Mouse (Mus musculus): ENCODE measurements around the gene Cux1. TPM values are rescaled to one million over a fixed set of nuclear protein-coding genes. Genes with fewer than 3 reads are reported as not detected.

Cux1 gene
- total RNA-seq, 2 experiments from 2014 or later = 73.6 to 80.1 TPM

- intact Hi-C loops (cut with DNase I) = loop anchor here (2.0 kb wide), 1 partner anchor 137 kb away; no protein-coding TSS in a partner anchor
- no peak for DNase-seq
Measured at GRCm38 (mm10) chr5:136570171-136570570, 2.9 kb upstream of the Cux1 start.

GRCm38 (mm10) chr5:136568776-136569175 lies 1.5 kb upstream of the Cux1 start:
- intact Hi-C loops (cut with DNase I) = loop anchor here (1.0 to 10.0 kb wide), 3 partner anchors 96 to 288 kb away; no protein-coding TSS in a partner anchor
- peak; percentile 54 to 69 for DNase-seq

- DNase-seq = peak; percentile 8 to 48
- intact Hi-C loops (cut with DNase I) = loop anchor here (1.0 to 10.0 kb wide), 3 partner anchors 96 to 287 kb away; no protein-coding TSS in a partner anchor
Measured at GRCm38 (mm10) chr5:136568026-136568765, 906 bp upstream of the Cux1 start.

GRCm38 (mm10) chr5:136566812-136567175 lies 496 bp downstream of the Cux1 start:
- intact Hi-C loops (cut with DNase I) = loop anchor here (1.0 to 10.0 kb wide), 2 partner anchors 57 to 172 kb away; no protein-coding TSS in a partner anchor
- DNase-seq = no peak

DNA sequence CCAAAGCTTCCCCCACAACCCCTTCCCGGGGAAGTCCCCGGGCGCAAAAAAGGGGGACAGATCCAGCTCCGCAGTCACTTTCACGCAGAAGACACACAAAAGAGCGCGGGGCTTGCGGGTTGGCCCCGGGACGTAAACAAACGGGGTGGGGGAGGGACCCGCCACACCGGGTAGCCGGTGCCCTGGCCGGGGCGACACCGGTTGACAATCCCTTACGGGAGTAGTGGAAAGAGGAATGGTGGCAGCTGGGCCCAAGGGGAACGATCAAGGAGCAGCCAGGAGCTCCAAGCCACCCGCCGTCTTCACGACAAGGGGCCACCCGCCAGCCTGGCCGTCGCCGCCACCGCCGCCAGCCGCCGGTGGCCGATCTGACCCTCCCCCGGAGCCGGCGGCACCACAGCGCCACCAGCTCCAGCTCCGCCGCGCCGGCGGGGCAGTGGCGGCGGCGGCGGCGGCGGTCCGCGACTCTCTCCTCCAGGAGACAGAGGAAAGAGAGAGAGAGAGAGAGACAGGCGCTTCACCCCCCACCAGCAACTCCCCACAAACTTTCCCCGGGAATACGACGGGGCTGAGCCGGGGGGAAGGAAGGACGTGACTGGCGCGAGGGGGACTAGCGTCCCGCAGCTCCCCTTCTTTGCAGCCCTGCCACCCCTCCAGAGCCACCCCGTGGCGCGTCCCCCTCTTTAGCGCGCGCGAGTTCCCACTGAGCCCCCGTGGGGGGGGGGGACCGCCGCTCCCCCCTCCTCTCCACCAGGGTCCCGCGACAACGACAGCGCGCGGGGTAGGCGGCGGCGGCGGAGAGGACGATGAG lies 1.1 kb downstream of the Cux1 start:
- intact Hi-C loops (cut with DNase I) = loop anchor here (10.0 kb wide), 1 partner anchor 171 kb away; no protein-coding TSS in a partner anchor
- DNase-seq = peak; percentile 48 to 61

- peak; percentile 26 to 44 for DNase-seq
- intact Hi-C loops (cut with DNase I) = loop anchor here (10.0 kb wide), 1 partner anchor 171 kb away; no protein-coding TSS in a partner anchor
Measured at GRCm38 (mm10) chr5:136565311-136565811, 1.9 kb downstream of the Cux1 start.

DNA sequence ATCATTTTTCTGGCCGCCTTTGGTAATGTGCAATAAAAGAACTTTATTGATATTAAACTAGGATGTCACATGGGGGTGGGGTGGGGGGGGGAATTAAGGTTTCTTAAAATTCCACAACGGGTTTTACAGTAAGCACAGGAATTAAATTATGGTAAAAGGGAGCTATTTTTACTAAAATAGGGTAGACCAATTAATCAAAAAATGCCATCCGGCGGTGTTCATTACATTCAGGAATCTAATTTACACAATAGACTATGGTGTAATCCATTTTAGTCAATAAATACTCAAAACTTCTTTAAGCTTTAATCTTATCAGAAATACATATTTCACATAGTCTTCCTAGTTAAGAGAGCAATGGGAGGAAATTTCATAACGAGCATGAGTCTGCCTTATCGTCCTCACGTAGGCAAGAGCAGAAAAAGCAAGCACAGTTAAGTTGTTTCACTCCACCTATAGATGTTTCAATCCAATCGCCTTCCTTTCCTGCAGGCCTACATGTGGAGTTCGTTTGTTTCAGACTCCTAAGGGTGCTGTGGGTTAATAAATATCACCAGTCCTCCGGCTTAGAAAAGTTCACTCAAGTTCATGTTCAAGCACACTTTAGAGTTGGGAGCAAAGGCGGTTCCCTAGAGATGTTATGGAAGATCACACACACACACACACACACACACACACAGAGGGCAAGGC lies 2.5 kb downstream of the Cux1 start:
- DNase-seq = no peak
- intact Hi-C loops (cut with DNase I) = loop anchor here (10.0 kb wide), 1 partner anchor 170 kb away; no protein-coding TSS in a partner anchor

DNA sequence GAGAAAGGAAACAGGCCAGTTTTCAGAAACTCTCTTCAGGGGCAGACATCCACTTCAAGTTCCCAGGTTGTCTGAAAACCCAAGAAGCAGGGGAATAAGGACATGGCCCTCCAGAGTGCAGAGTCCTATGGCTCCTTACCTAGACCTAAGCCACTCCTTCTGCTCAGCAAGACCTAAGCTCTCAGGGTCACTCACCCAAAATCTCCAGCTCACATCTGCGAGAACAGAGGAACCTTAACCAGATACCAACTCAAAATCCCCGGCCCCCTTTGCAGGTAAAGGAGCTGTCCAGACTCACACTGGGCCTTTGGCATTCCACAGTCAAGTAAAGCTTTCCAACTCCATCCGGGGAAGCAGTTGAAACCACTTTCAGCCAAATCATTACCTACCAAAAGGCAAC lies 3.3 kb downstream of the Cux1 start:
- intact Hi-C loops (cut with DNase I) = loop anchor here (10.0 kb wide), 1 partner anchor 169 kb away; no protein-coding TSS in a partner anchor
- DNase-seq = no peak

DNA sequence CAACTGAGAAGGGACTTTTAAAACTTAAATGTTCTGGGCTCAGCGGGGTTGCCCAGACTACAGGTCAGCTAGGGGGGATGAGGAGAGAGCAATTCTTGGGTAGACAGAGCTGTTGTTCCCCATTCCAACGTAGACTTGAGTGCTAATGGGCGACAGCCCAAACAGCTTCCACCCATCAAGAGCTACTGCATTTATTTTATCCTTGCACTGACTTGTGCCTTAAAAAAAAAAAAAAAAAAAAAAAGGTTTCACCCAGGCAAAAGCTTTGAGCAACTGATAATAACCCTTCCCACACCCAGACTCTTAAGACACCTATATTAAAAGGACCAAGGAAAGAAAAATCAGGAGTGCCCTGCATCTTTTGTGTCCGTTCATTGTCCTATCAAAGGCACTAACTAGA lies 4.2 kb downstream of the Cux1 start:
- intact Hi-C loops (cut with DNase I) = loop anchor here (10.0 kb wide), 1 partner anchor 168 kb away; no protein-coding TSS in a partner anchor
- DNase-seq = no peak

- no peak for DNase-seq
- intact Hi-C loops (cut with DNase I) = loop anchor here (10.0 kb wide), 1 partner anchor 167 kb away; no protein-coding TSS in a partner anchor
Measured at GRCm38 (mm10) chr5:136562212-136562611, 5.1 kb downstream of the Cux1 start.

- DNase-seq = no peak
- intact Hi-C loops (cut with DNase I) = loop anchor here (10.0 kb wide), 1 partner anchor 167 kb away; no protein-coding TSS in a partner anchor
Measured at GRCm38 (mm10) chr5:136561641-136562040, 5.6 kb downstream of the Cux1 start.

DNA sequence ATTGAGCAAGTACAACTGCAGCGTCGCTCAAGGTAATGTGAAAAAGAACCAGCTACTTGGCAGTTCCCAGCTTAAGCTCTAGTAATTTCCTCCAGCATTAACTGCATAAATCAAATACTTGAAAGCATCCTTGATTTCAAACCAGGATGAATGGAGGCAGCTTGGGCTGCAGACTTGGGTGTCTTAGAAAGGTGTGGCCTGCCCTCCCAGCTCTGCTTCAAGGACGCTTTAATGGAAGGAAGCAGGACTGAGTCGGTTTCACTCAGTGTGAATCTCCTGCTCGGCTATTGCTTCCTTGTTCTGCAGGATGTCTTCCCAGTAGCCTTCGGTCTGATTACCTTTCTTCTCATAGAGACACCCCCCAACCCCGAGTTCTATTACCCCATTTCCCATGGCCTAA lies 6.6 kb downstream of the Cux1 start:
- DNase-seq = no peak
- intact Hi-C loops (cut with DNase I) = loop anchor here (10.0 kb wide), 1 partner anchor 166 kb away; no protein-coding TSS in a partner anchor

DNA sequence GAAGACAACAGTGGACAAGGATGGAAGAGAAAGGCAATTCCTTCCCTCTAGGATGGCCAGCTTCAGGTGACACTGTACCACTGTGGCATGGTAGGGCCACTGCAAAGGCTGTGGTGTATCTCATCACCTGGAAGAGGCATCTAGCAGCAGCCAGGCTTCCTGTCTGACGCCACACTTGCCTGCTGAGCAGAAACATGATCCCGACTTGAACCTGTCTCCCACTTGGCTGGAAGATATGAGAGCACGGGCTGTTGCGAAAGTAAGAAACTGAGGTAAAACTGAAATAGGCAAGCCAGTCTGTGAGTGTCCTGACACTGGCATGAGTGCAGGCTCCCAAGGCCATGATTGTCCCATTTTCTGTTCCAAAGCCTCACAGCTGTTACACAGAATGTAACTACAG lies 9.8 kb downstream of the Cux1 start:
- peak in 1 of 2 experiments; percentile 10 for DNase-seq

GRCm38 (mm10) chr5:136556328-136557262 lies 10.7 kb downstream of the Cux1 start:
- no peak for DNase-seq
- intact Hi-C loops (cut with DNase I) = no loop called here

More for the DNA sequence above, 9.8 kb downstream of the Cux1 start:
- intact Hi-C loops (cut with DNase I) = no loop called here

- peak in 1 of 2 experiments; percentile 48 for DNase-seq
- intact Hi-C loops (cut with DNase I) = no loop called here
Measured at GRCm38 (mm10) chr5:136555703-136556102, 11.6 kb downstream of the Cux1 start.

DNA sequence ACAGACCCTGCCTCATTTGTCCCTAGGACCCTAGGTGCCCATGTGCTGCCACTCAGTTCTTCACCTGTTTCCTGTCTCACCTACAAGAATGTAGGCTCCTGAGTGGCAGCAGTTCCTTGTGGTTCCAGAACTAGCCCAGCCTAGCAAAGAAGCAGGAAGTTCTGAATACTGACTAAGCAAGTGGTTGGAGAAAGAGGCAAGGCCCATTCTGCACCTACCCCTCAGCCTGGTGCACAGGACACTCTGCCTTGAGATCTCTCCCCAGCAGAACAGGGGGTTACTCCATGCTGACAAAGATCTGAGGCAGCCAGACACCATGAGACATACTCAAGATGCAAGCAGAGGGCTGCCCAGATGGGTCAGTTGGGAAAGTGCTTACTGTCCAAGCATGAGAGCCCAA lies 14.5 kb downstream of the Cux1 start:
- no peak for DNase-seq
- intact Hi-C loops (cut with DNase I) = no loop called here

GRCm38 (mm10) chr5:136552093-136552492 lies 15.2 kb downstream of the Cux1 start:
- no peak for DNase-seq
- intact Hi-C loops (cut with DNase I) = no loop called here

GRCm38 (mm10) chr5:136551571-136551970 lies 15.7 kb downstream of the Cux1 start:
- DNase-seq = no peak
- intact Hi-C loops (cut with DNase I) = no loop called here

GRCm38 (mm10) chr5:136550726-136551125 lies 16.6 kb downstream of the Cux1 start:
- intact Hi-C loops (cut with DNase I) = no loop called here
- no peak for DNase-seq

Data from gastrocnemius, postnatal 36 days (tissue).